Mouse (Mus musculus) midbrain, embryonic 15.5 days (tissue): Measurements from ENCODE around the gene Styx. TPM values are rescaled to one million over a fixed set of nuclear protein-coding genes. Genes with fewer than 3 reads are reported as not detected.

Experiments
- ATAC-seq: fragments of 200-750 bp; cut with Nextera tagmentation; replicated peaks from 2 replicates; pipeline ENCODE4 v1.8.0; 2017; ENCODE audit warnings: moderate TSS enrichment
- H3K27ac ChIP-seq: fragments of 300-500 bp; sonication (generic); 2 replicates; pipeline ENCODE4 v1.5.1; 2015; ENCODE audit warnings: mild to moderate bottlenecking, inconsistent platforms
- H3K27me3 ChIP-seq: fragments of 300-500 bp; sonication (generic); replicated peaks from 2 replicates; pipeline ENCODE4 v1.6.1; 2015; ENCODE audit warnings: inconsistent platforms
- H3K36me3 ChIP-seq: fragments of 300-500 bp; sonication (generic); replicated peaks from 2 replicates; pipeline ENCODE4 v1.6.1; 2015; ENCODE audit warnings: inconsistent platforms
- H3K4me1 ChIP-seq: fragments of 300-500 bp; sonication (generic); 2 replicates; pipeline ENCODE4 v1.6.1; 2015; ENCODE audit warnings: inconsistent platforms
- H3K4me2 ChIP-seq: fragments of 300-500 bp; sonication (generic); 2 replicates; pipeline ENCODE4 v1.6.1; 2015; ENCODE audit warnings: inconsistent platforms, mild to moderate bottlenecking, moderate library complexity
- H3K4me3 ChIP-seq: fragments of 300-500 bp; sonication (generic); 2 replicates; pipeline ENCODE4 v1.5.1; 2015; ENCODE audit warnings: mild to moderate bottlenecking, inconsistent platforms
- H3K9ac ChIP-seq: fragments of 300-500 bp; sonication (generic); 2 replicates; pipeline ENCODE4 v1.6.1; 2015; ENCODE audit warnings: mild to moderate bottlenecking, inconsistent platforms
- H3K9me3 ChIP-seq: fragments of 300-500 bp; sonication (generic); 2 replicates; pipeline ENCODE4 v1.6.1; 2016; ENCODE audit warnings: inconsistent platforms
- WGBS: fragments of 180-500 bp; shearing (Covaris S2); methylation state at CpG from one replicate; pipeline ENCODE4 v1.1.7; 2015; ENCODE audit warnings: mixed read lengths; 5-methylcytosine and 5-hydroxymethylcytosine counted together
- polyA plus RNA-seq: library from polyadenylated mRNA; unstranded; fragments of >200 nt; fragmentation: Nextera tagmentation; extraction: Ambion mirVana; gene quantifications from 2 replicates; pipeline ENCODE4 v1.2.1, GENCODE M21; 2015

Styx gene
- polyA plus RNA-seq, 1 experiment from 2014 or later: 63.8 TPM

DNA sequence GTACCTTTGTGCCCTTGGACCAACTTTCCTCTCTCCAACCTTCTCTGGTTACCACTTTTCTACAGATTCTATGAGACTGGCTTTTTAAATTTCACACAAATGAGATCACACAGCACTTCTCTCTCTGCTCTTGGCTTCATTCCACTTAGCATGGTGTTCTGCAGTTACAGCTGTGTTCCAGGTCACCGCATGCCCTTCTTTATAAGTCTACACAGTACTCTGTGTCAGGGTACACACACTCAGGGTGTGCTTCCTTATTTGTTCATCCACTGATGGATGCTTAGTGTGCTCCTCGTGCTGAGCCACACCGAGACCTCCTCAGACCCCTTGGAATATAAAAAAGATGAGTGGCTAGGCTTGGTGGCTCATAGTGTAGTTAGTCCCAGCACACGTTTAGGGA lies 30.8 kb upstream of the Styx start:
- no peaks in the 10 kb centered on the region for H3K27me3 ChIP-seq
- H3K36me3 ChIP-seq: no peaks in the 10 kb centered on the region
- no peak overlapping the region for H3K4me2 ChIP-seq
- H3K27ac ChIP-seq: no peak overlapping the region
- peaks cover 27% of the 10 kb centered on the region for H3K4me1 ChIP-seq
- WGBS: 84% methylated on average over 4 of the region's 4 CpGs
- no peak overlapping the region for H3K4me3 ChIP-seq
- no peak for ATAC-seq
- H3K9ac ChIP-seq: no peak overlapping the region
- no peaks in the 10 kb centered on the region for H3K9me3 ChIP-seq

GRCm38 (mm10) chr14:45321067-45321466 lies 29.8 kb upstream of the Styx start:
- 87% methylated on average over 3 of the region's 3 CpGs for WGBS
- H3K36me3 ChIP-seq: no peaks in the 10 kb centered on the region
- no peak overlapping the region for H3K4me2 ChIP-seq
- H3K4me3 ChIP-seq: no peak overlapping the region
- H3K4me1 ChIP-seq: peaks cover 18% of the 10 kb centered on the region
- no peaks in the 10 kb centered on the region for H3K27me3 ChIP-seq
- ATAC-seq: no peak
- no peak overlapping the region for H3K9ac ChIP-seq
- no peak overlapping the region for H3K27ac ChIP-seq
- no peaks in the 10 kb centered on the region for H3K9me3 ChIP-seq

DNA sequence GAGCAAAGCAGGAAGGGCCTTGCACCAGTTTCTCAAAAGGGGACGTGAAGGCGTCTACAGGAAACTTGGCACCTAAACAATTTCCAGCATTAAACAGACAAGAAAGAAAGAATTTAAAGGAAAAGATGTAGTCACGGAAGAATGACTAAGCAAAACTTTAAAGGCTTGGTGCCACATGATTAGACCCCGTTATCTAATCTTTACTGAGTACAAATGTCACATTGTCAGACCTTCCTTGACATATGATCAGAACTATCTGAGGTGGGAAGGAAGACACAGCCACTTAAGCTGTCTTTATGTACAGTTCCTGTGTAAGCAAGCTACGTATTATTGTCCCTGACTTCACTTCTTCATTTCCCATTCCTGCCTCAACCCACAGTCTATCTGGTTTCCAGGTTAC lies 29.3 kb upstream of the Styx start:
- no peak overlapping the region for H3K4me2 ChIP-seq
- H3K27me3 ChIP-seq: no peaks in the 10 kb centered on the region
- H3K27ac ChIP-seq: no peak overlapping the region
- ATAC-seq: no peak
- H3K4me1 ChIP-seq: peaks cover 13% of the 10 kb centered on the region
- H3K36me3 ChIP-seq: no peaks in the 10 kb centered on the region
- no peaks in the 10 kb centered on the region for H3K9me3 ChIP-seq
- WGBS: 84% methylated on average over 5 of the region's 5 CpGs
- no peak overlapping the region for H3K4me3 ChIP-seq
- H3K9ac ChIP-seq: no peak overlapping the region

- H3K4me3 ChIP-seq: no peak overlapping the region
- no peak for ATAC-seq
- H3K36me3 ChIP-seq: no peaks in the 10 kb centered on the region
- WGBS: 85% methylated on average over 2 of the region's 2 CpGs
- no peak overlapping the region for H3K9ac ChIP-seq
- H3K4me1 ChIP-seq: peaks cover 6% of the 10 kb centered on the region
- no peak overlapping the region for H3K27ac ChIP-seq
- H3K9me3 ChIP-seq: no peaks in the 10 kb centered on the region
- H3K27me3 ChIP-seq: no peaks in the 10 kb centered on the region
- no peak overlapping the region for H3K4me2 ChIP-seq
These were observed 28.4 kb upstream of the Styx start for GRCm38 (mm10) chr14:45322450-45322849.

DNA sequence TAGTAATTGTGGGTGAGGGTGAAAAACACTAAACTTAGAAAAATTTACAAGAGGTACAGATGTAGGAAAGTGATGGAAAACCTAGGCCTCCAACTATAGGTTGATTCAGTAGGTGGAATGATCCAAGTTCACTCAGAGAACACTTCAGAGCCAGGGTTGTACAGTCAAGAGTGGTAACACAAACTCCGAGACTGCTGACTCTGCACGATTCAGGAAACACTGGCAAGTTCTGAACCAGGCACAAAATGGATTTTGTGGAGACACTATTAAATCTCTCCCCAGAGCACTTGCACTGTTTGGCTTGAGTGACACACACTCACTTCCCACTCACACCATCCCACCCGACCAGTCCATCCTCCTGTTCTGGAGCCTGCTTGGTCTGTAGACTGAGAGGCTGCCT lies 27.6 kb upstream of the Styx start:
- 86% methylated on average over 3 of the region's 3 CpGs for WGBS
- no peak overlapping the region for H3K27ac ChIP-seq
- H3K4me1 ChIP-seq: peaks cover 4% of the 10 kb centered on the region
- no peak overlapping the region for H3K4me3 ChIP-seq
- no peak overlapping the region for H3K4me2 ChIP-seq
- H3K27me3 ChIP-seq: no peaks in the 10 kb centered on the region
- no peak for ATAC-seq
- no peaks in the 10 kb centered on the region for H3K36me3 ChIP-seq
- H3K9me3 ChIP-seq: no peaks in the 10 kb centered on the region
- H3K9ac ChIP-seq: no peak overlapping the region

- Histone ChIP-seq H3K27me3 (no peaks in the 10 kb centered on the region), H3K4me2 (no peak overlapping the region)
- ATAC-seq: no peak
These were observed 25.4 kb upstream of the Styx start for GRCm38 (mm10) chr14:45325471-45325870.

DNA sequence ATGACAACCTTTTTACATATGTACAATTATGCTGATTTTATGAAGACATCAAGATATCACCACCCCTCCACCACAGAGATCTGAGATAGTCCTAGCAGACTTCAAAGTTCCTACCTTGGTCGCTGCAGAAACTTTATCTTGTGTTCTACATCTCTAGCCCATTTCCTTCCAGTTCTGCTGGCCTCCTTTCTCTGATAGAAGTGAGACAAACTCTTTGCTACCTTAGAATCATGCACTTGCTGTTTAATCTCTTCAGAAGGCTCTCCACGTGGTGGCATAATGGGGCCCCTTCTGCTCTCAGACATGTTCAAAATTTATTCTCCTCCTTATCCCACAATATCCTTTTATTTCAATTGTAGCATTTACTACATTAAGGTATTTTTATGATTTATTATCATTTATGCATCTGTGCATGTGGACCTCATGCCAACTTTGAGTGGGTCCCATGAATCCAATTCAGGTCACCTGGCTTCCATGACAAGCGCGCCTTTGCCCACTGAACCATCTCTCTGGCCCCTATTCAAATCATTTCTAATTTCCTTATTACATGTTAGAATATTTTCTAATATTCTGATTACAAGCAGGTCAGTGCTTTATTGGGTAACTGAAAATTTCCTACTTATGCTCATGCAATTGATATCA lies 22.7 kb upstream of the Styx start:
- Histone ChIP-seq H3K9ac (no peak overlapping the region), H3K4me3 (no peak overlapping the region), H3K9me3 (no peaks in the 10 kb centered on the region), H3K27ac (no peak overlapping the region), H3K27me3 (no peaks in the 10 kb centered on the region), H3K4me2 (no peak overlapping the region), H3K36me3 (peaks cover 7% of the 10 kb centered on the region; the same call in 1 of the 2 replicates), H3K4me1 (peaks cover 14% of the 10 kb centered on the region)
- no peak for ATAC-seq
- WGBS: 89% methylated on average over 4 of the region's 4 CpGs

More at GRCm38 (mm10) chr14:45325471-45325870, 25.4 kb upstream of the Styx start:
- Histone ChIP-seq H3K4me1 (no peaks in the 10 kb centered on the region), H3K4me3 (no peak overlapping the region), H3K9me3 (no peaks in the 10 kb centered on the region), H3K9ac (no peak overlapping the region), H3K36me3 (no peaks in the 10 kb centered on the region), H3K27ac (no peak overlapping the region)

GRCm38 (mm10) chr14:45329018-45329588 lies 21.8 kb upstream of the Styx start:
- Histone ChIP-seq H3K4me1 (peaks cover 14% of the 10 kb centered on the region), H3K9me3 (no peaks in the 10 kb centered on the region), H3K4me3 (peak overlapping the region; percentile 75), H3K27me3 (no peaks in the 10 kb centered on the region), H3K9ac (peak overlapping the region; percentile 29; the same call in 1 of the 2 replicates), H3K27ac (peak overlapping the region; percentile 73), H3K36me3 (peaks cover 9% of the 10 kb centered on the region; the same call in 1 of the 2 replicates), H3K4me2 (peak overlapping the region; percentile 48)
- WGBS: 16% methylated on average over 8 of the region's 8 CpGs
- ATAC-seq: peak; percentile 43

- Histone ChIP-seq H3K9ac (peak within 1 kb of the TSS; percentile 76), H3K4me2 (peak within 1 kb of the TSS; percentile 48), H3K9me3 (no peaks in the 10 kb centered on the region), H3K27ac (peak within 1 kb of the TSS; percentile 85), H3K27me3 (no peaks in the 10 kb centered on the region), H3K36me3 (peaks cover 10% of the 10 kb centered on the region; the same call in 1 of the 2 replicates), H3K4me3 (peak within 1 kb of the TSS; percentile 75), H3K4me1 (peaks cover 14% of the 10 kb centered on the region)
- 1% methylated on average over 44 of the region's 44 CpGs for WGBS
- ATAC-seq: peak; percentile 97
These were observed 21.2 kb upstream of the Styx start, which contains the start of gene Psmc6 for GRCm38 (mm10) chr14:45329589-45330181. Gene Psmc6 (plus strand): TSS chr14:45329788.

DNA sequence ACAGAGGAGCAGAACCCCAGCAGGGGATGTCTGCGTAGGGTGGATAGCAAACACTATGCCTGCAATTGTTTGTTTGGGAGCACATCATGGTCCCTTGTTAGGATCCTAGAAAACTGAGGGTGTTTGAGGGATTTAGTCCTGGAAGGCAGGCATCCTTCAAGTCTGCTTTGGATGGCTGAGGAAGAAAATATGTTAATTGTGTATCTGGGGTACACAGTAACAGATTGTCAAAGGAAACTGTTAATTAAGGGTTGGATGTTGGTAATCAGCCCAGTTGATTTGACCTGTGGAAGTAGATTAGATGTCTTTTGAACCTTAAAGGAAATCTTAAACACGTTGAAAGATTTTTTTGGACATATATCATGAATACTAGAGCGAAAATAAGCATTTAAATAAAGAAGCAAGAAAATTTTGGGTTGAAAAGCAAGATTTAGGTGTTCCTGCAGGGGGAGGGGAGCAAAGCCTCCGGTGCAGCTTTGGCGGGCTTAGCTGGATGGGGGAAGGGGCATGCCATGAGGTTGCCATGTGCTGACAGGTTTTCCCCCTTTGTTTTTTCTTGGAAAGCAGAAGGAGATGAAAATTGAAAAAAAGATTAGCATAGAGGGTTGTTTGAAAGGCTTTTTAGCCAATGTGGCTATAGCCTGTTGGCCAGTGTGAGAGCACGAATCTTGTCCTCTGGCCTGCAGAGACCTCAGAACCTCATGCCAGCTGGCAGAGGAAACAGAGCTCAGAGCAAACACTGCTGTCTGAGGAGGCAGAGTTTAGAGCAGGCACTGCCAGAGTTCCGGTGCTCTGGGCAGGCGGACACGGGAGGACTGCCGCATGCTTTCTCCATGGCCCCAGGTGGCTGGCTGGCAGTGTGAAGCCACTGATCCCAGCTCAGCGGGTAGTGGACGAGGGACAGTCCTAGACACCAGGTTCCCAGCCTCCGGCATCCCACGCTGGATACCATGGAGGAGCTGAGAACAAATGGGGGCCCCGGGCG lies 13.6 kb downstream of the Styx start:
- ATAC-seq: peak; percentile 39; the same call in 1 of the 2 replicates
- Histone ChIP-seq H3K27ac (no peak overlapping the region), H3K9me3 (no peaks in the 10 kb centered on the region), H3K4me3 (no peak overlapping the region), H3K27me3 (no peaks in the 10 kb centered on the region), H3K9ac (no peak overlapping the region), H3K4me2 (no peak overlapping the region), H3K36me3 (peaks cover 4% of the 10 kb centered on the region), H3K4me1 (peaks cover 7% of the 10 kb centered on the region; the same call in 1 of the 2 replicates)
- 66% methylated on average over 16 of the region's 16 CpGs for WGBS

DNA sequence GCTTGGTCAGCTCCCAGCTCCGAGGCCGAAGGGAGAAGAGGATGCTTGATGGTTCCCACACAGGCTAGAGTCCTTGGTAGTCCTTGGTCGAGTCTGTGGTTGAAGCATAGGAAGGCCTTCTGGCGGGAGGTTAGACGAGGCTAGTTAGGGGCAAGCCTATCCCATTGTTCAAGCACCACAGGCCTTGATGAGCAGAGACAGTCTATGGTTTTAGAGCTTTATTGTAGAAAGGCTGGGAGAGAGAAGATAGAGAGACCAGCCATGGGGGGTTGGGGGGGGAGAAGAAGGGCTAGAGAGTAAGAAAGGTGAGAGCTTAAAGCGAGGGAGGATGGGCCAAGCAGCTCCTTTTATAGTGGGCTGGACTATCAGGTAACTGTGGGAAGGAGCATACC lies 14.3 kb downstream of the Styx start:
- H3K4me2 ChIP-seq: no peak overlapping the region
- WGBS: 81% methylated on average over 6 of the region's 6 CpGs
- no peak for ATAC-seq
- H3K36me3 ChIP-seq: peaks cover 10% of the 10 kb centered on the region
- no peaks in the 10 kb centered on the region for H3K9me3 ChIP-seq
- H3K4me3 ChIP-seq: no peak overlapping the region
- H3K9ac ChIP-seq: no peak overlapping the region
- H3K4me1 ChIP-seq: peaks cover 7% of the 10 kb centered on the region; the same call in 1 of the 2 replicates
- no peak overlapping the region for H3K27ac ChIP-seq
- no peaks in the 10 kb centered on the region for H3K27me3 ChIP-seq

GRCm38 (mm10) chr14:45378771-45379170 lies 27.9 kb downstream of the Styx start:
- no peaks in the 10 kb centered on the region for H3K9me3 ChIP-seq
- 95% methylated on average over 3 of the region's 3 CpGs for WGBS
- no peaks in the 10 kb centered on the region for H3K27me3 ChIP-seq
- ATAC-seq: no peak
- no peaks in the 10 kb centered on the region for H3K4me1 ChIP-seq
- no peak overlapping the region for H3K27ac ChIP-seq
- no peak overlapping the region for H3K9ac ChIP-seq
- no peak overlapping the region for H3K4me2 ChIP-seq
- H3K36me3 ChIP-seq: peaks cover 14% of the 10 kb centered on the region; the same call in 1 of the 2 replicates
- no peak overlapping the region for H3K4me3 ChIP-seq
